Mouse (Mus musculus) kidney, embryonic 14.5 days (tissue): ENCODE data around the gene Pigm. TPM values are rescaled to one million over a fixed set of nuclear protein-coding genes. Genes with fewer than 3 reads are reported as not detected.

Experiments
- ATAC-seq: fragments of 200-750 bp; cut with Nextera tagmentation; 2 replicates; pipeline ENCODE4 v1.8.0; 2017; ENCODE audit warnings: moderate number of reproducible peaks, mild to moderate bottlenecking, moderate TSS enrichment, moderate library complexity; ENCODE audit not compliant: low FRiP score, low TSS enrichment
- H3K27ac ChIP-seq: fragments of 300-500 bp; sonication (generic); 2 replicates; pipeline ENCODE4 v1.5.1; 2014; ENCODE audit warnings: low read depth, mild to moderate bottlenecking, low read length, moderate library complexity, mixed read lengths
- H3K27me3 ChIP-seq: fragments of 300-500 bp; sonication (generic); 2 replicates; pipeline ENCODE4 v1.6.1; 2014; ENCODE audit warnings: mild to moderate bottlenecking, low read length; ENCODE audit not compliant: control insufficient read depth, insufficient read depth
- H3K36me3 ChIP-seq: fragments of 300-500 bp; sonication (generic); 2 replicates; pipeline ENCODE4 v1.6.1; 2014; ENCODE audit warnings: low read length, mixed read lengths; ENCODE audit not compliant: control insufficient read depth, insufficient read depth
- H3K4me1 ChIP-seq: fragments of 300-500 bp; sonication (generic); 2 replicates; pipeline ENCODE4 v1.6.1; 2014; ENCODE audit warnings: low read length, mixed read lengths; ENCODE audit not compliant: control insufficient read depth, insufficient read depth
- H3K4me2 ChIP-seq: fragments of 300-500 bp; sonication (generic); replicated peaks from 2 replicates; pipeline ENCODE4 v1.6.1; 2014; ENCODE audit warnings: low read depth, mild to moderate bottlenecking, low read length
- H3K4me3 ChIP-seq: fragments of 300-500 bp; sonication (generic); 2 replicates; pipeline ENCODE4 v1.5.1; 2014; ENCODE audit warnings: mild to moderate bottlenecking, low read length
- H3K9ac ChIP-seq: fragments of 300-500 bp; sonication (generic); 2 replicates; pipeline ENCODE4 v1.6.1; 2014; ENCODE audit warnings: low read depth, mild to moderate bottlenecking, low read length, moderate library complexity
- H3K9me3 ChIP-seq: fragments of 300-500 bp; sonication (generic); 2 replicates; pipeline ENCODE4 v1.6.1; 2016; ENCODE audit warnings: low read length; ENCODE audit not compliant: control insufficient read depth
- WGBS: fragments of 180-500 bp; shearing (Covaris S2); extraction: QIAGEN DNeasy Blood & Tissue Kit; methylation state at CpG from one replicate; pipeline ENCODE4 v1.1.7; 2014; 5-methylcytosine and 5-hydroxymethylcytosine counted together
- polyA plus RNA-seq: library from polyadenylated mRNA; unstranded; fragments of >200 nt; fragmentation: Nextera tagmentation; extraction: Ambion mirVana; gene quantifications from 2 replicates; pipeline ENCODE4 v1.2.1, GENCODE M21; 2014

Pigm gene
- polyA plus RNA-seq, 1 experiment from 2014 or later, result 12.1 TPM

- no peak for ATAC-seq
- Histone ChIP-seq H3K9me3 (no peaks in the 10 kb centered on the region), H3K36me3 (no peaks in the 10 kb centered on the region), H3K9ac (no peak overlapping the region), H3K4me2 (no peak overlapping the region), H3K27me3 (no peaks in the 10 kb centered on the region; the same call in 1 of the 2 replicates), H3K27ac (no peak overlapping the region), H3K4me1 (peaks cover 7% of the 10 kb centered on the region; the same call in 1 of the 2 replicates), H3K4me3 (no peak overlapping the region)
- WGBS, result 65% methylated on average over 8 of the region's 8 CpGs
Observed at GRCm38 (mm10) chr1:172393739-172394138, 17.4 kb downstream of the Pigm start.

DNA sequence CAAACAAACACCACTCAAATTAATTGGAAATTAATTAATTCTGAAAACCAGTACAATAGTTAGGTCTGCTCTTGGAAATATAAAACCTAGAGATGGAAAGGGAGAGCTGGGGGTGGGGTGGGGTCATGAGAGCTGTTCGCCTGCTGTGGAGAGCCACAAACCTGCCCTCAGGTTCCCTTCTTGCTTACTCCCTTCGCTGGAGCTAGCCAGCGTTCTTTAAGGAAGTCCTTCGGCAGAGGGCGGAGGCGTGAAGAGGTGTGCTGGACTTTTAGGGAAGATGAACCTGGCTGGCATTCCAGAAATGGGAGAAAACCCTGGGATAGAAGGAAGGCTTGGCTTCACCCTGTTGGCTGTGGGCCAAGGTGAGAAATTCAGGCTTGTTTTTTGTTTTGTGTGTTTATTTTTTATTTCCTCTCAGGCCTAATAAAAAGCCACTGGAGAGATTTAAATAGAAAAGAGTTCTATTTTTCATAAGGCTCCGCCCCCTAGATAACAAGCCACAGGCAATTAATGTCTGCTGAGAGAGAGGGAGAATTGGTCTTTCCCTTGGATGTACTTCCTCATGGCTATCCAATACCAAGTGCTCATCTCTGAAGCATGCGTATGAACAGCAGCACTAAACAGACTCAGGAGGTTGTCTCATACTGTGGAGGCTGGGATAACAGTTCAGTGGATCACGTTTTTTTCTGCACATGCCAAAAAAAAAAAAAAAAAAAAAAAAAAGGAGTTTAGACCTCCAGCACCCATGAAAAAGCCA is 20.8 kb downstream of the Pigm start:
- 50% methylated on average over 9 of the region's 9 CpGs for WGBS
- Histone ChIP-seq H3K4me1 (peaks cover 2% of the 10 kb centered on the region; the same call in 1 of the 2 replicates), H3K27ac (no peak overlapping the region), H3K4me2 (no peak overlapping the region), H3K9me3 (no peaks in the 10 kb centered on the region), H3K4me3 (no peak overlapping the region), H3K36me3 (no peaks in the 10 kb centered on the region), H3K27me3 (no peaks in the 10 kb centered on the region), H3K9ac (no peak overlapping the region)
- no peak for ATAC-seq

DNA sequence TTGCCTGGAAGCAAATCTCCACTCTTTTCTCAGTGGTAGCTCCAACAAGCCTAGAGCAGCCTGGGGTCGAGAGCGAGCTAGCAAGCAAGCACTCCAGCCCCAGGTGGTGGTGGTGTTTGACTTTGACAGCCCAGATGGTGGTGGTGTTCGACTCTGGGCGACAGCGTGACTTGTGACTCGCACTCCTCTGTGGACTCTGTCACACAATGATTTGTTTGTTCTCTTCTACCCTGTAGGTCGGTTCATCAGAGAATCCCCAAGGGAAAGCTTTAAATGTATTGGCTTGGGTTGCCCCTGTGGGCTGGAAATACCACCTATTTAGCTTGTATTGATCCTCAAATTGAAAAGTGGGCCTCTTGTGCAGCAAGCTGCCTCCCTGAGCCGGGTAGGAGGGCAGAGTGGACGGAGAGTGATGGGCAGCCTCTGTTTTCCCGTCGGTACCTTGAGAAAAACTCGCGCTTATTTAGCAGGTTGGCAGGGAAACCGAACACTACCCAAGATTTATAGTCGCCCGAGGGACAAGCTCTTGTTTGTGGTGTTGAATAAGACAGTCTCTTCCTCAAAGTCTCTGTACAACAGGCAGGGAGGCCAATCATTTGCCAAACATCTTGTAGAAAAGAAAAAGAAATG is 29.8 kb downstream of the Pigm start:
- ATAC-seq, result no peak; the same call in 1 of the 2 replicates
- 13% methylated on average over 16 of the region's 16 CpGs for WGBS

DNA sequence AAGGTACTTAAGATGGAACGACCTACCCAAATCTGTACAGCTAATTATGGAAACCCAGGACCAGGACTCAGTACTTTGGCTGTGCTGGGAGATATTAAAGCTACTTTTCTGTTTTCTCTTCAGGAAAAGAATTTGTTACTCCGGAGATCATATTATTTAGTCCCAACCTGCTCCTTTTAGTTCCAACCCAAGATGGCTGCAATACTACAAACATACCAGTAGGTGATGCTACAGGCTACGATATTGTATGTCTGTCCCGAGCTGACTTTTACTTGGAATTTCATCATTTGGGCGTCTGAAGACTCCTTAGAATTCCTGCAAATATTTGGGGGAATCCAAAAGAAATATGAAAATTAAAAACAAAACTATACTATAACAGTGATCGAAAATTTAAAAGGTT is 32.6 kb downstream of the Pigm start:
- no peak overlapping the region for H3K4me3 ChIP-seq

More for the DNA sequence above, 29.8 kb downstream of the Pigm start:
- Histone ChIP-seq H3K4me2 (no peak overlapping the region), H3K9me3 (no peaks in the 10 kb centered on the region), H3K4me1 (no peaks in the 10 kb centered on the region), H3K27me3 (no peaks in the 10 kb centered on the region), H3K9ac (no peak overlapping the region), H3K4me3 (no peak overlapping the region), H3K36me3 (no peaks in the 10 kb centered on the region), H3K27ac (no peak overlapping the region)

GRCm38 (mm10) chr1:172409431-172409830 is 33.1 kb downstream of the Pigm start:
- Histone ChIP-seq H3K9ac (no peak overlapping the region), H3K36me3 (no peaks in the 10 kb centered on the region), H3K4me1 (no peaks in the 10 kb centered on the region), H3K9me3 (no peaks in the 10 kb centered on the region), H3K4me2 (no peak overlapping the region), H3K27me3 (no peaks in the 10 kb centered on the region), H3K27ac (no peak overlapping the region), H3K4me3 (no peak overlapping the region)
- WGBS, result 13% methylated on average over 5 of the region's 5 CpGs
- ATAC-seq, result no peak

More for the DNA sequence above, 32.6 kb downstream of the Pigm start:
- WGBS, result 5% methylated on average over 6 of the region's 6 CpGs
- H3K27me3 ChIP-seq, result no peaks in the 10 kb centered on the region
- no peak for ATAC-seq
- H3K9me3 ChIP-seq, result no peaks in the 10 kb centered on the region
- H3K36me3 ChIP-seq, result no peaks in the 10 kb centered on the region
- no peak overlapping the region for H3K27ac ChIP-seq
- no peak overlapping the region for H3K4me2 ChIP-seq
- no peak overlapping the region for H3K9ac ChIP-seq
- H3K4me1 ChIP-seq, result no peaks in the 10 kb centered on the region

DNA sequence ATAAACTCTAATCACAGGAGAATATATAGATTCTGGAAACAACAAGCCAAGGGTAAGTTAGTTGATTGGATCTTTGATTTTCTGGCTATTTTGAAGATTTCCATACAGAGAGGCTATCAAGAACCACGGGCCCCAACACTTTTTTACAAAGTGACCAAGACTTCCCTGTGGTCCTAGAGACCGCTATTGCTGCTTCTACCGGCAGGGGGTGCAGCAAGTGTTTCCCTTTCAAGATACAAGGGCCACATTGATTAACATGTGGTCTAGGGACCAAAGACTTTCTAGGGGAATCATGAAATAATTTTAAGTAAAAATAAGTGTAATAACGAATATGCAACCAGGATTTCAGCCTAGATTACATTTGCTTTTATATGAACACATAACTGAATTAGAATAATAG is 34.5 kb downstream of the Pigm start:
- no peak; the same call in 1 of the 2 replicates for ATAC-seq
- H3K4me1 ChIP-seq, result no peaks in the 10 kb centered on the region
- 5% methylated on average over 4 of the region's 4 CpGs for WGBS

GRCm38 (mm10) chr1:172412204-172412603 is 35.9 kb downstream of the Pigm start:
- Histone ChIP-seq H3K9me3 (no peaks in the 10 kb centered on the region), H3K4me1 (no peaks in the 10 kb centered on the region), H3K4me3 (no peak overlapping the region), H3K27ac (no peak overlapping the region), H3K36me3 (no peaks in the 10 kb centered on the region), H3K27me3 (no peaks in the 10 kb centered on the region), H3K4me2 (no peak overlapping the region), H3K9ac (no peak overlapping the region)
- peak; percentile 85 for ATAC-seq
- WGBS, result 1% methylated on average over 5 of the region's 5 CpGs

More for the DNA sequence above, 34.5 kb downstream of the Pigm start:
- no peaks in the 10 kb centered on the region for H3K36me3 ChIP-seq
- H3K4me3 ChIP-seq, result no peak overlapping the region
- H3K27me3 ChIP-seq, result no peaks in the 10 kb centered on the region
- no peaks in the 10 kb centered on the region for H3K9me3 ChIP-seq
- no peak overlapping the region for H3K27ac ChIP-seq
- H3K9ac ChIP-seq, result no peak overlapping the region
- H3K4me2 ChIP-seq, result no peak overlapping the region

DNA sequence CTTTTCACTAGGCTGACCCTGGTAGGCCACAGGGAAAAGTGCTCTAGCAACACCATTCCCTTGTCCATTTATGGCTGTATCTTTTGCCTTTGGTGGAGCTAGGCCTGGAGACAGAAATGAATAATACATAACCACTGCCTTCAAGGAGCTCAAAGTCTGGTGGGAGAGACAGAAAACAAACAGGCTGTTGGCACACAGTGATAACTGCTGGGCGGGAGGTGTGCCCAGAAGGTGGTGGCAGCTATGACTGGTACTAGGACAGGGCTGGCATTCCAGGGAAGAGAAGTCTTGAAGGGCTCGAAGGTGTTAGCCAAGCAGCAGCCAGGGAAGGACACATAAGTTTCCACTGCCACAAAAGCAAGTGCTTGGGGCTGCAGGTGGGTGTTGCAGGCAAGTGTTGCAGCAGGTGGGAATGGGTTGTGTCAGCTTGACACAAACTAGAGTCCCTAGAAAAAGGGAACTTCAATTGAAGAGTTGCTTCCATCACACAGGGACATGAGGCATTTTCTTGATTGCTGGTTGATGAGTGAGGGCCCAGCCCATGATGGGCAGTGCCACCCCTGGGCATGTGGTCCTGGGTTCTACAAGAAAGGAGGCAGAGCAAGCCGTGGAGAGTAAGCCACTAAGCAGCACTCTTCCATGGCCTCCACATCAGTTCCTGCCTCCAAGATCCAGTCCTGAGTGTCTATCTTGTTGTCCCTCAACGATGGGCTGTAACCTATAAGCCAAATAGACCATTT is 37.3 kb downstream of the Pigm start:
- no peak overlapping the region for H3K4me3 ChIP-seq
- no peak for ATAC-seq
- H3K27ac ChIP-seq, result no peak overlapping the region
- no peaks in the 10 kb centered on the region for H3K4me1 ChIP-seq
- no peaks in the 10 kb centered on the region for H3K9me3 ChIP-seq
- 78% methylated on average over 4 of the region's 4 CpGs for WGBS
- no peaks in the 10 kb centered on the region for H3K27me3 ChIP-seq
- no peak overlapping the region for H3K4me2 ChIP-seq
- no peaks in the 10 kb centered on the region for H3K36me3 ChIP-seq
- H3K9ac ChIP-seq, result no peak overlapping the region

DNA sequence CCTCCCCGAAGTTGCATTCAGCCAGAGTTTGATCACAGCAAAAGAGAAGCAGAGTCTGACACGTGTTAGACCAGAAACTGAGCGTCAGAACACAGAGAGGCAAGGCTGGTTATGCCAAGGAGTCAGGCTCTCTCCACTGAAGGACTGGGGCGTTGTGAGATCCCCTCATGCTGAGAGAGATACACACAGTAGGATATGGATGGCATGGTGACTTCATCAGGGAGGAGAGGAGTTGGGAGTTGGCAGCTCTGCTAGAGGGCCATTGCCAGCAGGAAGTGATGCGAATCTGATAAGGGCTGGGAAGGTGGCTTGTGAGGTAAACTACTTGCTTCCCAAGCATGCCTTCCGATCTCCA is 37.9 kb downstream of the Pigm start:
- no peak for ATAC-seq
- H3K4me2 ChIP-seq, result no peak overlapping the region
- H3K9ac ChIP-seq, result no peak overlapping the region
- H3K4me3 ChIP-seq, result no peak overlapping the region
- no peaks in the 10 kb centered on the region for H3K36me3 ChIP-seq
- no peak overlapping the region for H3K27ac ChIP-seq
- 85% methylated on average over 6 of the region's 6 CpGs for WGBS
- H3K9me3 ChIP-seq, result no peaks in the 10 kb centered on the region
- no peaks in the 10 kb centered on the region for H3K27me3 ChIP-seq
- H3K4me1 ChIP-seq, result no peaks in the 10 kb centered on the region
